Mouse (Mus musculus): Measurements from ENCODE around the gene Smad3. TPM values are rescaled to one million over a fixed set of nuclear protein-coding genes. Genes with fewer than 3 reads are reported as not detected.

The Smad3 gene
- polyA plus RNA-seq, 1 experiment from 2014 or later: 2.7 TPM

GRCm38 (mm10) chr9:63718735-63719358 lies 38.9 kb downstream of the Smad3 start:
- Histone ChIP-seq H3K9me3 (replicated peaks) (no peaks in the 10 kb centered on the region), H3K9ac (no peak overlapping the region), H3K4me1 (replicated peaks) (peaks cover 82% of the 10 kb centered on the region), H3K36me3 (no peaks in the 10 kb centered on the region), H3K4me3 (replicated peaks) (no peak overlapping the region), H3K27ac (no peak overlapping the region), H3K4me2 (no peak overlapping the region), H3K27me3 (no peaks in the 10 kb centered on the region)
- 80% methylated on average over 9 of the region's 9 CpGs for WGBS (ENCODE audit: insufficient replicate concordance)
- no peak for DNase-seq
- no peak for ATAC-seq (ENCODE audit: low read depth)

- DNase-seq: no peak
- WGBS (ENCODE audit: insufficient replicate concordance): 66% methylated on average over 4 of the region's 4 CpGs
These were observed 39.6 kb downstream of the Smad3 start for GRCm38 (mm10) chr9:63718170-63718569.

GRCm38 (mm10) chr9:63717474-63718005 lies 40.3 kb downstream of the Smad3 start:
- 45% methylated on average over 3 of the region's 3 CpGs for WGBS (ENCODE audit: insufficient replicate concordance)
- Histone ChIP-seq H3K27me3 (no peaks in the 10 kb centered on the region), H3K4me3 (replicated peaks) (no peak overlapping the region), H3K4me2 (no peak overlapping the region), H3K9ac (no peak overlapping the region), H3K4me1 (replicated peaks) (peaks cover 89% of the 10 kb centered on the region), H3K27ac (peak overlapping the region; percentile 57; the same call in 1 of the 2 replicates), H3K36me3 (no peaks in the 10 kb centered on the region), H3K9me3 (replicated peaks) (no peaks in the 10 kb centered on the region)
- ATAC-seq (ENCODE audit: low read depth) (no peak), DNase-seq (no peak)

More at GRCm38 (mm10) chr9:63718170-63718569, 39.6 kb downstream of the Smad3 start:
- Histone ChIP-seq H3K9me3 (replicated peaks) (no peaks in the 10 kb centered on the region), H3K4me1 (replicated peaks) (peaks cover 87% of the 10 kb centered on the region), H3K4me2 (no peak overlapping the region), H3K27ac (no peak overlapping the region), H3K9ac (no peak overlapping the region), H3K36me3 (no peaks in the 10 kb centered on the region), H3K27me3 (no peaks in the 10 kb centered on the region), H3K4me3 (replicated peaks) (no peak overlapping the region)
- no peak for ATAC-seq (ENCODE audit: low read depth)

GRCm38 (mm10) chr9:63716150-63717138 lies 41.4 kb downstream of the Smad3 start:
- no peaks in the 10 kb centered on the region for H3K27me3 ChIP-seq
- H3K9me3 ChIP-seq (replicated peaks): no peaks in the 10 kb centered on the region
- 20% methylated on average over 18 of the region's 18 CpGs for WGBS (ENCODE audit: insufficient replicate concordance)
- peaks cover 86% of the 10 kb centered on the region for H3K4me1 ChIP-seq (replicated peaks)
- H3K36me3 ChIP-seq: no peaks in the 10 kb centered on the region
- DNase-seq (peak; percentile 22), ATAC-seq (ENCODE audit: low read depth) (peak; percentile 56)
- H3K4me3 ChIP-seq (replicated peaks): no peak overlapping the region
- peak overlapping the region; percentile 37 for H3K4me2 ChIP-seq
- no peak overlapping the region for H3K9ac ChIP-seq
- H3K27ac ChIP-seq: peak overlapping the region; percentile 57

- WGBS (ENCODE audit: insufficient replicate concordance): 74% methylated on average over 6 of the region's 6 CpGs
- H3K4me2 ChIP-seq: no peak overlapping the region
- H3K27ac ChIP-seq: no peak overlapping the region
- no peak overlapping the region for H3K4me3 ChIP-seq (replicated peaks)
- H3K9ac ChIP-seq: no peak overlapping the region
- H3K4me1 ChIP-seq (replicated peaks): peaks cover 70% of the 10 kb centered on the region
- peaks cover 2% of the 10 kb centered on the region for H3K9me3 ChIP-seq (replicated peaks)
- DNase-seq: no peak
- H3K27me3 ChIP-seq: no peaks in the 10 kb centered on the region
- no peak for ATAC-seq (ENCODE audit: low read depth)
- H3K36me3 ChIP-seq: peaks cover 2% of the 10 kb centered on the region
These were observed 43.2 kb downstream of the Smad3 start for GRCm38 (mm10) chr9:63714572-63714971.

GRCm38 (mm10) chr9:63712838-63713237 lies 45.0 kb downstream of the Smad3 start:
- no peak overlapping the region for H3K4me3 ChIP-seq (replicated peaks)
- H3K9me3 ChIP-seq (replicated peaks): peaks cover 6% of the 10 kb centered on the region
- H3K27ac ChIP-seq: no peak overlapping the region
- H3K4me2 ChIP-seq: no peak overlapping the region
- ATAC-seq (ENCODE audit: low read depth): no peak
- H3K4me1 ChIP-seq (replicated peaks): peaks cover 61% of the 10 kb centered on the region
- H3K27me3 ChIP-seq: no peaks in the 10 kb centered on the region
- no peak overlapping the region for H3K9ac ChIP-seq
- 75% methylated on average over 6 of the region's 6 CpGs for WGBS (ENCODE audit: insufficient replicate concordance)
- H3K36me3 ChIP-seq: peaks cover 8% of the 10 kb centered on the region
- no peak for DNase-seq

- H3K27ac ChIP-seq: no peak overlapping the region
- no peak overlapping the region for H3K4me3 ChIP-seq (replicated peaks)
- ATAC-seq (ENCODE audit: low read depth) (no peak), DNase-seq (no peak)
- WGBS (ENCODE audit: insufficient replicate concordance): 70% methylated on average over 13 of the region's 13 CpGs
- H3K4me2 ChIP-seq: no peak overlapping the region
- peaks cover 8% of the 10 kb centered on the region for H3K36me3 ChIP-seq
- no peak overlapping the region for H3K9ac ChIP-seq
- H3K4me1 ChIP-seq (replicated peaks): peaks cover 61% of the 10 kb centered on the region
- H3K27me3 ChIP-seq: no peaks in the 10 kb centered on the region
- peaks cover 6% of the 10 kb centered on the region for H3K9me3 ChIP-seq (replicated peaks)
These were observed 46.1 kb downstream of the Smad3 start for GRCm38 (mm10) chr9:63711580-63712230.

GRCm38 (mm10) chr9:63709857-63710256 lies 47.9 kb downstream of the Smad3 start:
- Histone ChIP-seq H3K27me3 (no peaks in the 10 kb centered on the region), H3K4me2 (no peak overlapping the region), H3K4me1 (replicated peaks) (peaks cover 61% of the 10 kb centered on the region), H3K9ac (no peak overlapping the region), H3K27ac (no peak overlapping the region), H3K36me3 (peaks cover 8% of the 10 kb centered on the region), H3K4me3 (replicated peaks) (no peak overlapping the region), H3K9me3 (replicated peaks) (peaks cover 6% of the 10 kb centered on the region)
- ATAC-seq (ENCODE audit: low read depth) (no peak), DNase-seq (no peak)
- WGBS (ENCODE audit: insufficient replicate concordance): 81% methylated on average over 5 of the region's 5 CpGs

- peaks cover 63% of the 10 kb centered on the region for H3K4me1 ChIP-seq (replicated peaks)
- no peak overlapping the region for H3K9ac ChIP-seq
- no peaks in the 10 kb centered on the region for H3K27me3 ChIP-seq
- peaks cover 8% of the 10 kb centered on the region for H3K36me3 ChIP-seq
- DNase-seq: no peak
- H3K27ac ChIP-seq: no peak overlapping the region
- no peak overlapping the region for H3K4me3 ChIP-seq (replicated peaks)
- H3K4me2 ChIP-seq: no peak overlapping the region
- no peak for ATAC-seq (ENCODE audit: low read depth)
- peaks cover 6% of the 10 kb centered on the region for H3K9me3 ChIP-seq (replicated peaks)
These were observed 48.5 kb downstream of the Smad3 start for GRCm38 (mm10) chr9:63709266-63709665.

- peaks cover 6% of the 10 kb centered on the region for H3K9me3 ChIP-seq (replicated peaks)
- H3K4me3 ChIP-seq (replicated peaks): no peak overlapping the region
- no peak overlapping the region for H3K9ac ChIP-seq
- H3K4me2 ChIP-seq: no peak overlapping the region
- peaks cover 8% of the 10 kb centered on the region for H3K36me3 ChIP-seq
- ATAC-seq (ENCODE audit: low read depth) (no peak), DNase-seq (no peak)
- H3K27ac ChIP-seq: no peak overlapping the region
- no peaks in the 10 kb centered on the region for H3K27me3 ChIP-seq
- 70% methylated on average over 9 of the region's 9 CpGs for WGBS (ENCODE audit: insufficient replicate concordance)
- peaks cover 58% of the 10 kb centered on the region for H3K4me1 ChIP-seq (replicated peaks)
These were observed 49.8 kb downstream of the Smad3 start for GRCm38 (mm10) chr9:63707816-63708588.

Data from liver, embryonic 13.5 days (tissue).